Mouse (Mus musculus) heart, adult 2 months (tissue): ENCODE measurements around the gene Kctd6.

Source experiments
- CTCF ChIP-seq: fragments of 200-600 bp; IDR thresholded peaks from 2 replicates; pipeline ENCODE4 v1.8.1; 2022; ENCODE audit warnings: antibody characterized with exemption, mild to moderate bottlenecking, moderate library complexity
- EP300 ChIP-seq: fragments of 200-500 bp; IDR thresholded peaks from 2 replicates; pipeline ENCODE4 v1.6.1; 2011; ENCODE audit warnings: low read depth, low read length, control low read depth; ENCODE audit not compliant: insufficient read depth
- POLR2A ChIP-seq: fragments of 200-500 bp; IDR thresholded peaks from 2 replicates; pipeline ENCODE4 v1.6.1; 2011; ENCODE audit warnings: mild to moderate bottlenecking, low read depth, low read length, control low read depth; ENCODE audit not compliant: insufficient read depth

- TF ChIP-seq POLR2A (no peak), CTCF (no peak), EP300 (no peak)
Observed at GRCm38 (mm10) chr14:8218730-8219380, 4.9 kb downstream of the Kctd6 start.
